Mouse (Mus musculus) mesoderm, embryonic 11.5 days (tissue): ENCODE measurements around the gene Wipf2.
"Not testable (repeated sequence)": the region's sequence is repeated elsewhere in the genome, so short reads cannot be mapped to it uniquely, and the experiment has no call there.

ENCODE experiments used
- DNase-seq: peaks from one replicate; pipeline ENCODE4 v3.0.0-alpha.2; 2012; ENCODE audit warnings: low read depth, low spot score

Wipf2 gene

DNA sequence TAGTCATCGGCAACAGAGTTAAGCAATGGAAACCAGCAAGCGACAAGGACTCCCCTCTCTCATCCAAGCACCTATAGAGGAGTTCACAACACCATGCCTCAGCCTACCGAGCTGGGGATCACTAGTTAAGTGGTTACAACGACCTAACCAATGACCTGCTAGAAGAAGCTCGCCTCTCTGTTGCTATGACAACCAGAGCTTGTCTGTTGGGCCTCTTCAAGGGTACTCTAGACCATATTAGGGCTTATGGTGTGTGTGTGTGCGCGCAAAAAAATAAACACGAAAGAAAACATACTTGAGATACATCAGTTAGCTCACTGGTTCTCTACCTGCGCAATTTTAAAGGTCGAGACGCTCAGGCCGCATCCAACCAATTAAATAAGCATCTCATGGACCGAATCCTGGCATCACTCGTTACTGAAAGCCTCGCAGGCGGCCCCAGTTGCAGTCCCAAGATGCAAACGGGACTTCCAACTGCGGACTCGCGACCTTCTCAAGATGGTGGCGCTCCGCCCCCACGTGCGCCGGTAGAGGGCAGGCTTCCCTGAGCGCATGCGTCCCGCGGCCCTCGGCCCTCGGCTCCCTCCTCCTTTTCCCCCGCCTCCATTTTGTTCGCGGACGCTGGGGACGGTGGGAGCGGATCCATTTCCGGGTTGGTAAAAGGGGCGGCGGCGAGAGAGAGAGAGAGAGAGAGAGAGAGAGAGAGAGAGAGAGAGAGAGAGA is at the start of gene Wipf2:
TSS of gene Wipf2 (plus strand) at position 611 of the 723 bp plus-strand sequence.
- DNase-seq = peak; percentile 98

DNA sequence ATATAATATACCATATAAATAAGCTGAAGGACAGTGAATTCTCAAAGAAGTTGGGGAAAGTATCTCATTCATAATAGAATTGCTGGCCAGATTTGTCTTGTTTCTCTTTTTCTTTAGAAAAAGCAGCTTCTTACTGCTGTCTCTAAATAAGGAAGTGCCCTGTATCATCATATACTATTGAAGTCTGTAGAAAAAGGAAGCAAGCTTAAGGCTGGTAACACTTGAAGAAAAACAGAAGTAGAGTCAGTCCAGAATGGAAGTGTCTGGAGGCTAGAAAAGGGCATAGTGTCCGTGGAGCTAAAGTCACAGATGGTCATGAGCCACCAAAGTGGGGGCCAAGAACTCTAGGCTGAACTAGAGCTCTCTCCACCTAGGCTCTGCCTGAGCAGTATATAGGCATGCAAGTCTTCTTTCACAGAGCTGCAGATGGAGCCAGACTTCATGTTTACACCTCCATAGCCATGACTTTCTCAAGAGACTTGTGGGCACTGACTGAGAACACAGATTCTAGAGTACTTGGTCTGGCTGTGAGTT is 46.7 kb upstream of the Wipf2 start:
- no peak for DNase-seq

DNA sequence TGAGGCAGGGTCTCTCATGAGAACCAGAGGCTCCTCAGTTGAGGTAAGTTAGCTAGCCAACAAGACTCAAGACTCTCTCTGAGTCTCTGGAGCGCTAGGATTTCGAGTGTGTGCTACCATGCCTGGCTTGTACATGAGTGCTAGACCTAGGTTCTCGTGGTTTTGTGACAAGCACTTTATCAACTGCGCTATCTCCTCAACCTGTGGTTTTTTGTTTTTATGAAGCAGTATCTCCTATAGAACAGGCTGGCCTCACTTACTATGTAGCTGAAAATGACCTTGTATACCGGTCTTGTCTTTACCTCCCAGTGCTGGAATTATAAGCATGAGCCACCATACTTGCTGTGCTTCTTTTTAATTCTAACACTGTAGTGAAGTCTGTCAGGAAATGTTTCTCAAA is 42.5 kb upstream of the Wipf2 start:
- no peak for DNase-seq

DNA sequence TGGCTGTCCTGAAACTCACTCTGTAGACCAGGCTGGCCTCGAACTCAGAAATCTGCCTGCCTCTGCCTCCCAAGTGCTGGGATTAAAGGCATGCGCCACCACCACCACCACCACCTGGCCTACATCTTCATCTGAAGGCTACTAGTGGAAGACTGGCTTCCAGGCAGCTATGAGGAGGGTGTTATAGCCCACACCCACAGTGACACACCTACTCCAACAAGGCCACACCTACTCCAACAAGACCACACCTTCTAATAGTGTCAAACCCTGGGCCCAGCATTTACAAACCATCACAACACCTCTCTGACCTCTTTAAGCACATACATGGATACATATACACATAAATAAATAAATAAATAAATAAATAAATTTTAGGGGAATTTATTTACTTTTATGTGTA is 37.4 kb upstream of the Wipf2 start:
- not testable (repeated sequence) for DNase-seq

DNA sequence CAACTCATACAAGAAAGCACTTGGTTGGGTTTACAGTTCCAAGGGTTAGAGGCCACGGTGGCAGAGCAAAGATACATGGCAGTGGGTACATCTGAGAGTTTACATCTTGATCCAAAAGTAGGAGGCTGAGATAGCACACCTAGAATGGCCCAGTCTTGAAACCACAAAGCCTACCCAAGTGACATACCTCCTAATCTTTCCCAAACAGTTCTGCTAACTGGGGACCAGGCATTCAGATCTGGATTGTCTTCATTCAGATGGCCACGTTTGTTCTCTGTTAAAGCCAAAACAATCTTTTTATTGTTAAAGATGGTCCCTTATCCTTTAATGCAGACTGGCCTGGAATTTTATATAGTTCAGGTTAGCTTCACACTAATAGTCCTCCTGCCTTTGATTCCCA is 35.6 kb upstream of the Wipf2 start:
- DNase-seq = no peak

DNA sequence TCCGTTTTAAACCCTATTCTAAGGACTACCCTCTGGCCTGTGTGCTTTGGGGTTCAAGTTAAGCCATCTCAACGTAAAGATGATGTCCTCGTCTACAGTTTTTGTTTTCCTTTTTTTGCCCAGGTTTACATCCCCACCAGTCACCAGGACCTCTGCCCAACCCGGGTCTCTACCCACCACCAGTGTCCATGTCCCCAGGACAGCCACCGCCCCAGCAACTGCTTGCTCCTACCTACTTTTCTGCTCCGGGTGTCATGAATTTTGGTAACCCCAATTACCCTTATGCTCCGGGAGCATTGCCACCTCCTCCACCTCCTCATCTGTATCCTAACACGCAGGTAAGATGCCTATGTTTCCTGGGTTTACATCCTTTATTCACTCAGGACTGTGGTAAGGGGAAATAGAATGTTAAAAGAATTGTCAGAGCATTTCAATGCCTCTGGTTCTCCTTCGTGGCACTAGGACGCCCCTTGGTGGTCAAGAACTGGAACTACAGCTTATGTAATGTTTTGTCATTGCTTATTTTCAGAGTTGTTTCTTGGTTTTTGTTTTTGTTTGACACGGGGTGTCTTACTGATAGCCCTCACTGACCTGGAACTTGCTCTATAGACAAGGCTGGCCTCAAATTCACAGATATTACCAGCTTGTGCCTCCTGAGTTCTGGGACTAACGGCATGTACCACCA is 34.2 kb upstream of the Wipf2 start:
- peak; percentile 60 for DNase-seq

DNA sequence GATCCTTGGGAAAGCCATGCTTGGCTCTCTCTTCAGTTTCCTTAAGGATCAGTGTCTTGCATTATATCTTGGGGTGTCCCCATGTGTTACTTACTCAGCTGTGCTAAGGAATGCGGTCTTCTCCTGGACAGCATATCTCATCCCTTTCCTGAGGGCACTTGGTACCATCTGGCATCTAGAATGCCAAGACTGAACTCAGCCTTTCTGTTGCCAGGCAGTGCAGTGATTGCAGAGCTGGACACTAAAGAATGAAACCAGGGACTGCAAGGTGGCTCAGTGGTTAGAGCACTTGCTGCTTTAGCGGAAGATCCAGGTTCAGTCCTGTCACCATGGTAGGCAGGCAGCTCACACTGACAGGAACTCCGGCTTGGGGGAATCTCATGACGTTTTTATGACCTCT is 33.6 kb upstream of the Wipf2 start:
- DNase-seq = no peak

DNA sequence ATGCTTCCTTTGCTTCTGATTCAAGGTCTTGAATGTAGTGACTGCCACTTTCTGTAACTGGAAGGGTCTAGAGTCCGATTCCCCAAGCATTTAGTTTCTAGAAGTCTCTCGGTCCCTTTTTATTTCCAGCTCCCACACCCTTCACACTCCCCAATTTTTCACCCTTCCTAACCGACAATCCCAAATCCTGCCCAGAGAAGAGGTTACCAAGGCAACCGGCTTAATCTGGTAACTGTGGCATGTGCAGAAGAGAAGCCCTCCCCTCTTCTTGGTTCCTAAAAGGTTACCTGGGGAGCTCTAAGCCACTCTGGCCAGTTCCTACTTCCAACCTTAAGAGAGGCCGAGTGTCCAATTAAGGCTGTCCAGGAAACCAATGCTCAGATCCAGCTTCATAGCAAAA is 28.1 kb upstream of the Wipf2 start:
- DNase-seq = no peak

DNA sequence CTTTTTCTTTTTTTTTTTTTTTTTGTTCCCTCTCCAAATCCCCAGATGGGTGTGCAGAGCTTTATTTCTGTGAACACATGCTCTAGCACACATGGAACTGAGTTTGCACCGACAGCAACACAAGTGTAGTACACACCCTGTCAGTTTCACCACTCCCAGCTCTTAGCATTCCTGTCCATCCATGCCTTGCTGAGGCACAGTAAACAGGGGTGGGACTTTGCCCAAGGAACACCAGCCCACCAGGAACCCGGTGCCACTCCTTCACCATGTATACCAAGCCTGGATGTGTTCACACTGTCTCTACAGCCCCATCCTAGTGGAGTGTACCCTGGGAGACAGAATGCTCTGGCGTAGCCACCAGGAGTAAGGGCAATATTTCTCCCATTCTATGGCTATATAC is 27.7 kb upstream of the Wipf2 start:
- DNase-seq = no peak

DNA sequence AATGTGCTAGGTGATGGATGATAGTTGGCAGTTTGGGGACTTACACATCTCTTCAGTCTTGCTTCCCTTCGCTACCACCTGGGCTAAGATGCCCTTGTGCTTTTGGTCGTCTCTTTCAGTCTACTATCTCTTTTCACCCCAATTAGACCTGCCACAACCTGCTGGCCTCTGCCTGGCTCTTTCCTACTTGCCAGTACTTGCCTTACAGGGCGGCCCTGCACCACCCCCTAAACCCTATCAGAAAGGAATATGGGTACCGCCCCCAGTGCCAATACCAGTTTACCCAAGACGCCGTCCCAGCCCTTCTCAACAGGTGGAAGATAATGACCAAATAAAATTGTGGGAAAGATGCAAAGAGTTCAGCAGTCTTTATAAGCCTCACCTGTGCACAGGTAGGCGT is 27.3 kb upstream of the Wipf2 start:
- DNase-seq = no peak

DNA sequence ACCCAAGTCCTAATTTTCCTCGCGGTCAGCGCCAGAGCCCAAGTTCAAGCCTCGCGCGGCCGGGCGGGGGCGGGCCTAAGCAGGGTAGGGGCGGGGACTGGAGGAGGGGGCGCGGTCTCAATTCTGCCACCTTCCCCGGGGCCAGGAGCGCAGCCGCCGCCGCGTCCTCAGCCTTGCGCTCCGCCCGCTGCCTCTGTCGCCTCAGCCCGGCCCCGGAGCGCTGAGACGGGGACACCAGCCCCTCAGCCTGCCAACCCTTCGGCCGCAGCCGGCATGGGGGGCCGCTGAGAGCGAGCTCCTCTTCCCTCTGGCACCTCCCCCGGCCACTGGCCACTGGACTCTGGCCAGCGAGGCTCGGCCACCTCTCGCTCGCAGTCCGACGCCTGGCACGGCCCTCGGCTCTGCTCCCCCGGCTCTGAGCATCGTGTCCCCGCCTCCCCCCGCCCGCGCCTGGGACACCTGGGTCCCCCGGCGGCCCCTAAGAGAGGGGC is 26.7 kb upstream of the Wipf2 start, which contains the start of gene Rapgefl1:
TSS of gene Rapgefl1 (plus strand) at position 135 of the 491 bp plus-strand sequence.
- DNase-seq = peak; percentile 82

DNA sequence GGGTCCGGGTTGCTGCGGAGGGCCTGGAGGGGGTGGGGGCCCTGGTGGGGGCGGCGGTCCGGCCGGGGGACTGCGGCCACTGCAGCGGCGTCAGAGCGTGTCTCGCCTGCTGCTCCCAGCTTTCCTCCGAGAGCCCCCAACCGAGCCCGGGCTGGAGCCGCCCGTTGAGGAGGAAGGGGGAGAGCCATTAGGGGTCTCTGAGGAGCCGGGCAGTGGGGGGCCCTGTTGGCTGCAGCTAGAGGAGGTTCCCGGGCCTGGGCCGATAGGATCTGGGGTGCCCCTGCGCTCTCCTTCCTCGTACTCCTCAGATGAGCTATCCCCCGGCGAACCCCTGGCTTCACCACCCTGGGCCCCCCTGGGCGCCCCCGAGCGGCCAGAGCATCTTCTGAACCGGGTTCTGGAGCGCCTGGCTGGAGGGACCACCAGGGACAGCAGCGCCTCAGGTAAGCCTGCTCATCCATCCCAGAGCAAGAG is 26.2 kb upstream of the Wipf2 start:
- DNase-seq = peak; percentile 19

DNA sequence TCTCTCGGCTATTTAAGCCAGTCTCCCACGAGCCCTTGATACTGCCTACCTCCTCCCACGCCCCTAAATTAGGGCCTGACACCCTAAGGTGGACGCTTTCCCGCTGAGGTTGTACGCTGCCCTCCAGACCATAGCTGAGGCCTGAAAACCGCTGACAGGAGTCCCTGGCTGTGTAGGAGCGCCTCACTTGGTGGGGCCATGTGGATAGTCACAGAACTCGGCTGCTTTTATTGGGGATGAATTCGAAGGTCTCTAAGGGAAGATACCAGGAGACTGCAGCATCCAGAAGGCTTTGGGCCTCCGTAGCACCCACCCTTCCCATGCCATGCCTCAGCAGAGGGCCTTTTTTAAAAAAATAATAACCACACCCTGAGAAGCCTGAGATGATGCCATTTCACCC is 25.5 kb upstream of the Wipf2 start:
- no peak for DNase-seq

DNA sequence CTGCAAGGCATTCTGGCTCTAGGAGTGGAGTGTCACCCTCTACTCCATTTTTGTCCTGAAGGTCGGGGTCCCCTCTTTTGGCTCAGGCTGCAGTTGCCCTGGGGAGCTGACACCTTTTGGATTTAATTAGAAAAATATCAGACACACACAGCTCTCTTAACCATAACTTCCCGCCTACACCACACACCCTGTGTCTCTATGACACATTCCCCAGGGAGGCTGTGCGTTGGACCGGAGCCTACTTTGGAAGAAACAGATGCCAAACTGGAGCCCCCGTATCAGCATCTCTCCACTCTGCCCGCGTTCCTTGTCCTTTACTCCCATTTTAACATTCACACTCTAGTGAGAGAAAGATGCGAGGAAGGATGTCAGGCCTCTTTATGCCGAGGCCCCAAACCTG is 24.9 kb upstream of the Wipf2 start:
- DNase-seq = no peak

DNA sequence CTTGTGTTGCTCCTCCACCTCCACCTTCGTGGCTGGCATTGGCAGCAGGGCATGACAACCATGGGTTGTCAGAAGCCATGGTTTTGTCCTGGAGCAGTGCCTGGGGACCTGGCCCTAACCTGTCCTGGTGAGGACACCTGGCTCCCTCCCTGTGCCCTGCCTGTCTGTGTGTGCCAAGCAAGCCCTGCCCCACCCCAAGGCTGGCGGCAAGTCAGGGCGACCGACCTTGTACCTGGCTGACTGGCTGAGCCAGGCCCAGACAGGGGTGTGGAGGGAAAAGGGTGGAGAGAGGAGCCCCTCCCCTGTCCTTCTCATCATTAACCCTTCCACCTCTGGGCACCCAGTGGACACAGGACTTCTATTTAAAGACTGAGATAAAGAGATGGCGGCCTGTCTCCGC is 24.0 kb upstream of the Wipf2 start:
- no peak for DNase-seq

DNA sequence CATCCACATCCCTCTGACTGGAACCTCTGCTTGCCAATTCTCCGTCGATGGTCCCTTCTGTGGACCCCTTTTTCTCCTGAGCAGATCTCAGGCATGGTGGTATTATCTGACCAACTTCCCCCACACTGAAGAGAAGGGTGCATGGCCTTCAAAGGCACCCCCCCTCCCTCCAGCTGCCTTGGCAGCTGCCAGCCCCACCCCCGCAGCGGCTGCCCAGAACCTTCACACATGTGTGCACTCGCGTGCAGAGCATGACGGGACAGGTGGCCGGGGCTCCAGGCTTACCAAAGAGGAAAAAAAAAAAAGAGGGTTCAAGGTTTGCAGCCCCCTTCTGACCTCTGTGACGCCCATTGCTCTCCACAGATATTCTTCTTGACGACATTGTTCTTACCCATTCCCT is 23.5 kb upstream of the Wipf2 start:
- no peak for DNase-seq

DNA sequence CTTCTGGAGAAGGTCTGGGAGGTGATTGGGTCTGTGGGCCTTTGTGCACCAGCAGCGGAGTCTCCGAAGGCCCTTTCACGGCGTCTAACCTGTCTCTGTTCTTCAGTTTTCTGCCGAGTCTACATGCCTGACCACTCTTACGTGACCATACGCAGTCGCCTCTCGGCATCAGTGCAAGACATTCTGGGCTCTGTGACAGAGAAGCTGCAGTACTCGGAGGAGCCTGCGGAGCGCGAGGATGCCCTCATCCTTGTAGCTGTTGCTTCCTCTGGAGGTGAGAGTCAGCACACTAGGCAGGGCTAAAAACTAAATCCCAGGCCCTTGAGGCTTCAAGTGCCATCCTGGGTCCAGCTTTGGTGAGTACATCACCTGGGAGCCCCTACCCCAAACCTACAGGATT is 17.4 kb upstream of the Wipf2 start:
- DNase-seq = peak; percentile 15

DNA sequence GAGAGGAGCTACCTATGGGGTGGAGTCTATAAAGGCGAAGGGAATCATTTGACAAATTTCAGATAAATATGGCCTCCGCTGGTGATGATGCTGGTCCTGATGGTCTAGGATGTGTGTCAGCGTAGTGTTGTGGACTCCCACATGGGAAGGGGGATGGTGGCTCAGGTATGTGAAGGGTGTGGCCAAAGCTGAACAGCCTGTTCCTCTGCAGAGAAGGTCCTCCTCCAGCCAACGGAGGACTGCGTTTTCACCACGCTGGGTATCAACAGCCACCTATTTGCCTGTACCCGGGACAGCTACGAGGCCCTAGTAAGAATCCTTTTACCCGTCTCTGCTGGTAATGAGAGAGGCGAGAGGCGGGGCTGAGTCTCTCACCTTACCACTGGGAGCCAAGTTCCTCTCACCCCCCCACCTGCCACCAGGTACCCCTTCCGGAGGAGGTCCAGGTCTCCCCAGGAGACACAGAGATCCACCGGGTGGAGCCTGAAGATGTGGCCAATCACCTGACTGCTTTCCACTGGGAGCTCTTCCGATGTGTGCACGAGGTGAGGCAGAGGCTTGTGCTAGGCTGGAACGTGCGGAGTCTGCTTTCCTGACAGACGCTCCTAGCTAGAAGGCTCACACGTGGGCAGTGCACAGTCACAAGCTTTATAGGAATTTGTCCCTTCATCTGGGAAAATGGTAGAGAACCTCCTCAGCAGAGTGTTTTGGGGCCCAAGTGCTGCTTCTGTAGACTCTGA is 16.4 kb upstream of the Wipf2 start:
- DNase-seq = no peak

DNA sequence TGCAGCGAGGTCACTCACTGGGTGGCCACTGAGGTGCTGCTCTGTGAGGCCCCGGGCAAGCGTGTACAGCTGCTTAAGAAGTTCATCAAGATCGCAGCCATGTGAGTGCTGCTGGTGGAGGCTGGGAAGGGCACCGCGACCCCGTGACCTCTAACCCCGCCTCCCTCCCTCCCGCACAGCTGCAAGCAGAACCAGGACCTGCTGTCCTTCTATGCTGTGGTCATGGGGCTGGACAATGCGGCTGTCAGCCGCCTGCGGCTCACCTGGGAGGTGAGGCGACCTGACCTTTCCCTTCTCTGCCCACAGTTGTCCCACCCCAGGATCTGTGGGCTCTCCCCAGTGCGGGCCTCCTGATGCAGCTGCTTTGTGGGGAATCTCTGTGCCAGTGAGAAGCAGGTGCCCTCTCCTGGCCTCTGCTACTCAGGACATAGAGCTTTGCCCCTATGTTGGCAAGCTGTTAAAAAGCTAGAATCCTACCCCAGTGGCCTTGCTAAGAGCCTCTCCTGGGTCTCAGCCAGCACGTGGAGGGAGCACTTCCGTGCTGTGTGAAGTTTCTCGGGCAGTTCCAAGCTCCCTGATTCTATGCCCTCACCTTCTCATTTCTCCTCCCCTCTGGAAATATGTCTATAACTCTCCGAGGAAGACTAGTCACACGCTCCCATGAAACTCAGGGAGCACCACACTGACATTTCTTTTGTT is 14.1 kb upstream of the Wipf2 start:
- peak; percentile 53 for DNase-seq

DNA sequence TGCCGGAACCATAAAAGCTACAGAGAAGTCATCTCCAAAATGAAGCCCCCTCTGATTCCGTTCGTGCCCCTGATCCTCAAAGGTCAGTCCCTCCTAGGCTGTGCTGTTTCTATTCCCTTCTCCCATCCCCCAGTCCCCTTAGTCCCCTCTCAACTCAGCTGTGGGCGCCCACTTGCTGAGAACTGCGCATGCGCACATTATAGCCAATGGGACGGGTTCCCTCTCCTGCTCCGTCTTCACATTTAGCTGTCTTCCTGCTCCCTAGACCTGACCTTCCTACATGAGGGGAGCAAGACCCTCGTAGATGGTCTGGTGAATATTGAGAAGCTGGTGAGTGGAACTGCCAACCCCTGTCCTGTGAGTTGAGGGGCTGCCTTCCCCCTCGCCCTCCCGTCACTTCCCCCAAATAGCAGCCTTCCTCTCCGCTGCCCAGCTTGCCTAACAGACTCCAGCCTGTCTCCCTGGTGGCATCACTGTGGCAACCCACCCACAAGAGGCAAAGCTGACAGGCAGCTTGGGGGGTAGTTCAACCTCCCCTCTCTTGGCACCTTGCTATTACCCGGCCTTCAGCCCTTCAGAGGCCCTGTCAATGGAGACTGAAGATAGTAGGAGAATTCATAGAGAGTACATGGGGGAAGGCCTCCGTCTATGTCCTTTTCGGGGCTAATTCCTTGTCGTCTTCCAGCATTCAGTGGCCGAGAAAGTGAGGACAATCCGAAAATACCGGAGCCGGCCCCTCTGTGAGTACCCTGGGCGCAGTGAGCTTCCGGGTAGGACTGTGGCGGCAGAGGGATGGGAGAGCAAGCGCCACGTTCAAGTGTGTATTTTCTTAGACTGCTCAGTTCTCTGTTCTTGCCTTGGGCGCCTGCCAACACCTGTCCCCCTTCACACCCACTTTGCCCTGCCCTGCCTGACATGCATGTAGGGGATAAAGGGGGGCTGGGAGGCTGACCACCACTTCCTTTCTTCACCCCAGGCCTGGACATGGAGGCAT is 13.0 kb upstream of the Wipf2 start:
- DNase-seq = peak; percentile 76
